Mouse (Mus musculus): ENCODE data around the gene Helq. TPM values are rescaled to one million over a fixed set of nuclear protein-coding genes. Genes with fewer than 3 reads are reported as not detected.

The Helq gene
- polyA plus RNA-seq, 1 experiment = 4.8 TPM

GRCm38 (mm10) chr5:100821375-100821774, 23.0 kb upstream of the Helq start:
- H3K27ac ChIP-seq (ENCODE audit: insufficient read depth, low read depth, low read length) = no peak overlapping the region
- H3K4me1 ChIP-seq (ENCODE audit: control insufficient read depth, insufficient read depth, insufficient read length, low read length) = peaks cover 2% of the 10 kb centered on the region
- WGBS = 55% methylated on average over 8 of the region's 8 CpGs
- peaks cover 1% of the 10 kb centered on the region; the same call in 1 of the 2 replicates for H3K36me3 ChIP-seq (ENCODE audit: control insufficient read depth, insufficient read depth, low read length)
- no peak overlapping the region for H3K4me3 ChIP-seq (ENCODE audit: low read depth, low read length)
- no peaks in the 10 kb centered on the region for H3K27me3 ChIP-seq (ENCODE audit: control insufficient read depth, insufficient read depth, low read length)
- TF ChIP-seq CTCF (IDR thresholded peaks at IDR 0.05; ENCODE audit: extremely low read depth, insufficient read length, insufficient replicate concordance, low read depth, low read length) = no peak
- no peak for TF ChIP-seq POLR2A (IDR thresholded peaks at IDR 0.05; ENCODE audit: low read depth, low read length)

- H3K4me3 ChIP-seq (ENCODE audit: low read depth, low read length) = peak within 1 kb of the TSS; percentile 89
- peaks cover 2% of the 10 kb centered on the region for H3K4me1 ChIP-seq (ENCODE audit: control insufficient read depth, insufficient read depth, insufficient read length, low read length)
- peaks cover 6% of the 10 kb centered on the region; the same call in 1 of the 2 replicates for H3K36me3 ChIP-seq (ENCODE audit: control insufficient read depth, insufficient read depth, low read length)
- TF ChIP-seq POLR2A (IDR thresholded peaks at IDR 0.05; ENCODE audit: low read depth, low read length) = peak; percentile 70; the same call in 1 of the 2 replicates
- TF ChIP-seq CTCF (IDR thresholded peaks at IDR 0.05; ENCODE audit: extremely low read depth, insufficient read length, insufficient replicate concordance, low read depth, low read length) = no peak
- WGBS = under 1% methylated on average over 63 of the region's 63 CpGs
- H3K27me3 ChIP-seq (ENCODE audit: control insufficient read depth, insufficient read depth, low read length) = no peaks in the 10 kb centered on the region
- no peak within 1 kb of the TSS for H3K27ac ChIP-seq (ENCODE audit: insufficient read depth, low read depth, low read length)
Observed at GRCm38 (mm10) chr5:100820483-100821184, 22.2 kb upstream of the Helq start, which contains the start of gene Abraxas1. Abraxas1 (minus strand) TSS chr5:100820965.

- peak overlapping the region; percentile 89 for H3K4me3 ChIP-seq (ENCODE audit: low read depth, low read length)
- H3K27ac ChIP-seq (ENCODE audit: insufficient read depth, low read depth, low read length) = no peak overlapping the region
- H3K27me3 ChIP-seq (ENCODE audit: control insufficient read depth, insufficient read depth, low read length) = no peaks in the 10 kb centered on the region
- H3K4me1 ChIP-seq (ENCODE audit: control insufficient read depth, insufficient read depth, insufficient read length, low read length) = peaks cover 2% of the 10 kb centered on the region
- 31% methylated on average over 16 of the region's 16 CpGs for WGBS
- H3K36me3 ChIP-seq (ENCODE audit: control insufficient read depth, insufficient read depth, low read length) = peaks cover 6% of the 10 kb centered on the region; the same call in 1 of the 2 replicates
- no peak for TF ChIP-seq CTCF (IDR thresholded peaks at IDR 0.05; ENCODE audit: extremely low read depth, insufficient read length, insufficient replicate concordance, low read depth, low read length)
- TF ChIP-seq POLR2A (IDR thresholded peaks at IDR 0.05; ENCODE audit: low read depth, low read length) = no peak
Observed at GRCm38 (mm10) chr5:100819568-100820480, 21.4 kb upstream of the Helq start.

- H3K36me3 ChIP-seq (ENCODE audit: control insufficient read depth, insufficient read depth, low read length) = peaks cover 8% of the 10 kb centered on the region; the same call in 1 of the 2 replicates
- TF ChIP-seq POLR2A (IDR thresholded peaks at IDR 0.05; ENCODE audit: low read depth, low read length) (no peak), CTCF (IDR thresholded peaks at IDR 0.05; ENCODE audit: extremely low read depth, insufficient read length, insufficient replicate concordance, low read depth, low read length) (no peak)
- no peak overlapping the region for H3K4me3 ChIP-seq (ENCODE audit: low read depth, low read length)
- no peaks in the 10 kb centered on the region for H3K27me3 ChIP-seq (ENCODE audit: control insufficient read depth, insufficient read depth, low read length)
- H3K4me1 ChIP-seq (ENCODE audit: control insufficient read depth, insufficient read depth, insufficient read length, low read length) = peaks cover 2% of the 10 kb centered on the region
- 55% methylated on average over 4 of the region's 4 CpGs for WGBS
- H3K27ac ChIP-seq (ENCODE audit: insufficient read depth, low read depth, low read length) = no peak overlapping the region
Observed at GRCm38 (mm10) chr5:100818341-100818740, 19.9 kb upstream of the Helq start.

GRCm38 (mm10) chr5:100794084-100794483, 4.3 kb downstream of the Helq start:
- 72% methylated on average over 5 of the region's 5 CpGs for WGBS

GRCm38 (mm10) chr5:100792261-100792660, 6.1 kb downstream of the Helq start:
- Histone ChIP-seq H3K4me3 (ENCODE audit: low read depth, low read length) (no peak overlapping the region), H3K4me1 (ENCODE audit: control insufficient read depth, insufficient read depth, insufficient read length, low read length) (no peaks in the 10 kb centered on the region), H3K27me3 (ENCODE audit: control insufficient read depth, insufficient read depth, low read length) (no peaks in the 10 kb centered on the region), H3K36me3 (ENCODE audit: control insufficient read depth, insufficient read depth, low read length) (peaks cover 31% of the 10 kb centered on the region), H3K27ac (ENCODE audit: insufficient read depth, low read depth, low read length) (no peak overlapping the region)
- TF ChIP-seq POLR2A (IDR thresholded peaks at IDR 0.05; ENCODE audit: low read depth, low read length) = no peak
- TF ChIP-seq CTCF (IDR thresholded peaks at IDR 0.05; ENCODE audit: extremely low read depth, insufficient read length, insufficient replicate concordance, low read depth, low read length) = no peak
- WGBS = 86% methylated on average over 7 of the region's 7 CpGs

More at GRCm38 (mm10) chr5:100794084-100794483, 4.3 kb downstream of the Helq start:
- H3K4me1 ChIP-seq (ENCODE audit: control insufficient read depth, insufficient read depth, insufficient read length, low read length) = no peaks in the 10 kb centered on the region
- H3K27me3 ChIP-seq (ENCODE audit: control insufficient read depth, insufficient read depth, low read length) = no peaks in the 10 kb centered on the region
- TF ChIP-seq CTCF (IDR thresholded peaks at IDR 0.05; ENCODE audit: extremely low read depth, insufficient read length, insufficient replicate concordance, low read depth, low read length) (no peak), POLR2A (IDR thresholded peaks at IDR 0.05; ENCODE audit: low read depth, low read length) (no peak)
- no peak overlapping the region for H3K4me3 ChIP-seq (ENCODE audit: low read depth, low read length)
- H3K36me3 ChIP-seq (ENCODE audit: control insufficient read depth, insufficient read depth, low read length) = peaks cover 26% of the 10 kb centered on the region
- H3K27ac ChIP-seq (ENCODE audit: insufficient read depth, low read depth, low read length) = no peak overlapping the region
